Mouse (Mus musculus): ENCODE data around the gene Mcrs1. TPM values are rescaled to one million over a fixed set of nuclear protein-coding genes. Genes with fewer than 3 reads are reported as not detected.

Gene Mcrs1
- 37.2 TPM for polyA plus RNA-seq (2014; fragmentation: Illumina TruSeq; extraction: RNeasy Lipid Tissue Mini Kit (QIAGEN cat#74804); ENCODE audit: insufficient read depth, low read depth, low replicate concordance)

DNA sequence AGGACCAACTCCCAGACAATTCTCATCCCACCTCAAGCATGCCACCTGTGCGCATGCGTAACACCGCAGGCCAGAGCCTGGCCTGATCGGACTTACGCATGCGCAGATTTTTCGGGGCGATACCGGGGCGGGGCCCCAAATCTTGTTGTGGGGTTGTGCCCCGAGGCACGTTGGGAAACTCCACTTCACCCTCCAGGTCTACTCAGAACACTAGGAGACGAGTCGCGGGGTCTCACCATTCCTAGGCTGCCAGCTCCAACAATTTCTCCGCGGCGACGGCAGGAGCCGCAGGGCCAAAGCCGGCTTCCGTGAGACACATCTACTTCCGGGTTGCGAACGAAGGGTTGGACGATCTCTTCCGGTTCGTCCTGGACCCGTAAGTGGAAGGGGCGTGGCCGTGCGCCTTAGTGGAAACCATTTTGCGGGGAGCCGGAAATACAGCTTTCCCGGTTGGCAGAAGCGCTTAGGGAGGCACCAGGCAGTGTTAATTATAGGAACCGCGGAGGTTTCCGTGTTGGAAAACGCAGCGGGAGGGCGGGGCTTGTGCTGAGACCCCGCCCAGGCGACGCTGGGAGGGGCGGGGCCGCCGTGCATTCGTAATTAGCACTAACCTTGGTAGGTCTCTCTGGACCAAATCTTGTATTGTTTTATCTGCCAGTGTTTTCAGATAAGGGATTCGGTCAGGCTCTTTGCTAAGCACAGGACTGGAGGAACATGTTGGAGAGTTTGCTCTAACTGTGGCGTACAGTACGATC is at the start of gene Mcrs1:
TSS of gene Mcrs1 (minus strand) at position 336 of the 755 bp plus-strand sequence.

DNA sequence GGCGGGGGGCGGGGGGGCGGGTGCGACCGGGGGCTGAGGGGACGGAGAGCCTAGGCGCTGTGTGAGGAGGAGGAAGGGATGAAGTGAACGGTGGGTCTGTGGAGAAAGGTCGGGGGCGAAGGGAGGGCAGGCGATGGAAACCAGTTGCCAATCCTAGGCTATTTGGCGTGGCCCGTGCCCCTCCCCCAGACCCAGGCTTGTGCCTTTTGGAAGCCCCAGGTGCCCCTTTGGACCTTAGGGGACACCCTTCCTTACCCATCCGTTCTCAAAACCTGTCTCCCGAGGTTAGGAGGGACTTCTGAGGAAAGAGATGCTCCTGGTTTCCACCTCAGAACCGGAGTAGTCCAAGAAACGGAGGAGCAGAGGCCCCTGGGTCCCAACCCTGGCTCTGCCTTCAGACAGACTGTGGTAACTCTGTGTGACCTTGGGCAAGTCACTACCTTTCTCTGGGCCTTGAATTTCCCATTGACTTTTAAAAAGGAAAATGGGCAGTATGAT is 43.8 kb upstream of the Mcrs1 start, which contains the start of gene Fam186b:
TSS of gene Fam186b (minus strand) at position 405 of the 498 bp plus-strand sequence.

DNA sequence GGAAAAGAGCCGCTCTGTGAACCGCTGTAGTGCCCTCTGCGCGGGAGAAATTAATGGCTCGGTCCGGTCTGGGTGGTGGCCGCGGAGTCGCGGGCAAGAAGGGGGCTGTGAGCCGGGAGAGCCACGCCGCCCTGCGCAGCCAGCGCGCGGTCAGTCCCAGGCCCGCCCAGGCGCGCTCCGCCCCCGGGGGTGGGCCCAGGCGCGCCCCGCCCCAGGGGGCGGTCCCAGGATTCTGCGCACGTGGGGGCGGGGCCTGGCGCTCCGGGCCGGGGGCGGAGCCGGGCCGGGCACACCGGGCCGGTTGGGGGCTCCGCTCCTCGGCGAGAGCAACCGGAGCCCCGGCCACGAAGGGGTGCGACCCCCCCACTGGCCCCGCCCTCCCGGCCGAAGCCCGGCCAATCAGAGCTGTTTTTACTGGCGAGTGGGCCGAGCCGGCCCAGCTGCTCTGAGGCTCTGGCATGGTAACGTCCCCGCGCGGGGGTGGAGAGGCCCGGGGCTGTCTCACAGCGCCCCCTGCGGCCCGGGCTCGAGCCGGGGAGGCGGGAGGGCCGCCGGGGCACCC is 43.1 kb upstream of the Mcrs1 start, which contains the start of gene Prpf40b:
TSS of gene Prpf40b (plus strand) at position 275 of the 562 bp plus-strand sequence.

DNA sequence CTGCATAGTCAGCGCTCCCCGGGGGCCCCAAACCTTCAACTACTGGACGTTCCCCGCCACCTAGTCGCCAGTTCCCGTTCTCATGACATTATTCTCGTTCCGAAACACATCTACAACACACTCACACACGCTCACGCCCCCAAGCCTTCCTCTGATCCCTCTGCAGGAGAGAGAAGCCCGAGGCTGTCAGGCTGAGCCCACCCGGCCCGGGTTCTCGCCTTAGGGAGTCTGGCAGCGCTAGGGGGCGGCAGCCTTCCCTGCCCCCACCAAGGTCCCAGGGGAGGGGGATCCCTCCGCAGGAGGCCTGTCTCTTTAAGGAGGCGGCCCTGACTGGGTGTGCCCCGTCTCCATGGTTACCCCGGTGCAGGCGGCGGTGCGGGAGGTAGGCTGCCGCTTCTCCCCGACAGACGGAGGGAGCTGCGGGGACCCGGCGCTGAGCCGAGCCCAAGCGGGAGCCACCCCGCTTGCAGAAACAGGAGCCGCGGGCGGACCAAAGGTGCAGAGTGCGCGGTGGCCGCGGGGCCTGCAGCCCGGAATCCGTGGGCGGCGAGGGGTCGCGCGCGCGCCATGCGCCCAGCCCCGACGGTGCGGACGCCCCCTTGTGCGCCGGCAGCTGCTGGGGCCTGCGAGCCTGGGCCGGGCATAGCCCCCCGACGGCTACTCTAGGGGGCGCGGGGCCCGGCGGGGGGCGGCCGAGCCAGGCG is 27.4 kb downstream of the Mcrs1 start, which contains the start of gene Kcnh3:
TSS of gene Kcnh3 (plus strand) at position 654 of the 704 bp plus-strand sequence.

Other genes with a start within 250 kb of the Mcrs1 start
- gene Tuba1c, start 222.1 kb downstream of the Mcrs1 start, polyA plus RNA-seq (2014; fragmentation: Illumina TruSeq; extraction: RNeasy Lipid Tissue Mini Kit (QIAGEN cat#74804); ENCODE audit: insufficient read depth, low read depth, low replicate concordance), result 55.1 TPM
- gene Prph, start 196.8 kb downstream of the Mcrs1 start, polyA plus RNA-seq (2014; fragmentation: Illumina TruSeq; extraction: RNeasy Lipid Tissue Mini Kit (QIAGEN cat#74804); ENCODE audit: insufficient read depth, low read depth, low replicate concordance), result 0.48 TPM
- gene Troap, start 177.4 kb downstream of the Mcrs1 start, polyA plus RNA-seq (2014; fragmentation: Illumina TruSeq; extraction: RNeasy Lipid Tissue Mini Kit (QIAGEN cat#74804); ENCODE audit: insufficient read depth, low read depth, low replicate concordance), result 0.13 TPM
- gene C1ql4, start 164.1 kb downstream of the Mcrs1 start, polyA plus RNA-seq (2014; fragmentation: Illumina TruSeq; extraction: RNeasy Lipid Tissue Mini Kit (QIAGEN cat#74804); ENCODE audit: insufficient read depth, low read depth, low replicate concordance), result not detected
- 0.24 TPM for gene Dnajc22, start 158.8 kb downstream of the Mcrs1 start, polyA plus RNA-seq (2014; fragmentation: Illumina TruSeq; extraction: RNeasy Lipid Tissue Mini Kit (QIAGEN cat#74804); ENCODE audit: insufficient read depth, low read depth, low replicate concordance)
- gene Spats2, start 126.0 kb downstream of the Mcrs1 start, polyA plus RNA-seq (2014; fragmentation: Illumina TruSeq; extraction: RNeasy Lipid Tissue Mini Kit (QIAGEN cat#74804); ENCODE audit: insufficient read depth, low read depth, low replicate concordance), result 6.2 TPM
- gene Kcnh3, start 27.1 kb downstream of the Mcrs1 start, polyA plus RNA-seq (2014; fragmentation: Illumina TruSeq; extraction: RNeasy Lipid Tissue Mini Kit (QIAGEN cat#74804); ENCODE audit: insufficient read depth, low read depth, low replicate concordance), result 1.2 TPM
- 33.7 TPM for gene Prpf40b, start 43.1 kb upstream of the Mcrs1 start, polyA plus RNA-seq (2014; fragmentation: Illumina TruSeq; extraction: RNeasy Lipid Tissue Mini Kit (QIAGEN cat#74804); ENCODE audit: insufficient read depth, low read depth, low replicate concordance)
- not detected for gene Fam186b, start 43.9 kb upstream of the Mcrs1 start, polyA plus RNA-seq (2014; fragmentation: Illumina TruSeq; extraction: RNeasy Lipid Tissue Mini Kit (QIAGEN cat#74804); ENCODE audit: insufficient read depth, low read depth, low replicate concordance)
- gene Fmnl3, start 118.5 kb upstream of the Mcrs1 start, polyA plus RNA-seq (2014; fragmentation: Illumina TruSeq; extraction: RNeasy Lipid Tissue Mini Kit (QIAGEN cat#74804); ENCODE audit: insufficient read depth, low read depth, low replicate concordance), result 18.9 TPM
- 458 TPM for gene Tmbim6, start 140.9 kb upstream of the Mcrs1 start, polyA plus RNA-seq (2014; fragmentation: Illumina TruSeq; extraction: RNeasy Lipid Tissue Mini Kit (QIAGEN cat#74804); ENCODE audit: insufficient read depth, low read depth, low replicate concordance)
- gene Nckap5l, start 205.8 kb upstream of the Mcrs1 start, polyA plus RNA-seq (2014; fragmentation: Illumina TruSeq; extraction: RNeasy Lipid Tissue Mini Kit (QIAGEN cat#74804); ENCODE audit: insufficient read depth, low read depth, low replicate concordance), result 2.8 TPM
- 7.1 TPM for gene Bcdin3d, start 222.8 kb upstream of the Mcrs1 start, polyA plus RNA-seq (2014; fragmentation: Illumina TruSeq; extraction: RNeasy Lipid Tissue Mini Kit (QIAGEN cat#74804); ENCODE audit: insufficient read depth, low read depth, low replicate concordance)